Mouse (Mus musculus) liver, embryonic 13.5 days (tissue): ENCODE results near the gene Peli3. TPM values are rescaled to one million over a fixed set of nuclear protein-coding genes. Genes with fewer than 3 reads are reported as not detected.

Experiments used
- ATAC-seq: fragments of 200-750 bp; cut with Nextera tagmentation; 2 replicates; pipeline ENCODE4 v1.8.0; 2017; ENCODE audit warnings: low read depth, mild to moderate bottlenecking, moderate number of reproducible peaks, moderate library complexity
- DNase-seq: peaks from one replicate; pipeline ENCODE4 v3.0.0; 2022
- H3K27ac ChIP-seq: fragments of 300-500 bp; sonication (generic); 2 replicates; pipeline ENCODE4 v1.5.1; 2015; ENCODE audit warnings: moderate library complexity, mild to moderate bottlenecking, inconsistent platforms
- H3K27me3 ChIP-seq: fragments of 300-500 bp; sonication (generic); 2 replicates; pipeline ENCODE4 v1.6.1; 2015; ENCODE audit warnings: mild to moderate bottlenecking, inconsistent platforms
- H3K36me3 ChIP-seq: fragments of 300-500 bp; sonication (generic); 2 replicates; pipeline ENCODE4 v1.6.1; 2015; ENCODE audit warnings: mild to moderate bottlenecking, inconsistent platforms
- H3K4me1 ChIP-seq: fragments of 300-500 bp; sonication (generic); replicated peaks from 2 replicates; pipeline ENCODE4 v1.6.1; 2015; ENCODE audit warnings: inconsistent platforms
- H3K4me2 ChIP-seq: fragments of 300-500 bp; sonication (generic); 2 replicates; pipeline ENCODE4 v1.6.1; 2015; ENCODE audit warnings: inconsistent platforms, mild to moderate bottlenecking, moderate library complexity
- H3K4me3 ChIP-seq: fragments of 300-500 bp; sonication (generic); replicated peaks from 2 replicates; pipeline ENCODE4 v1.5.1; 2015; ENCODE audit warnings: mild to moderate bottlenecking, inconsistent platforms
- H3K9ac ChIP-seq: fragments of 300-500 bp; sonication (generic); 2 replicates; pipeline ENCODE4 v1.6.1; 2015; ENCODE audit warnings: mild to moderate bottlenecking, inconsistent platforms
- H3K9me3 ChIP-seq: fragments of 300-500 bp; sonication (generic); replicated peaks from 2 replicates; pipeline ENCODE4 v1.6.1; 2016; ENCODE audit warnings: inconsistent platforms
- WGBS: fragments of 180-500 bp; shearing (Covaris S2); methylation state at CpG from one replicate; pipeline ENCODE4 v1.1.7; 2015; ENCODE audit not compliant: insufficient replicate concordance; 5-methylcytosine and 5-hydroxymethylcytosine counted together
- polyA plus RNA-seq: library from polyadenylated mRNA; unstranded; fragments of >200 nt; fragmentation: Nextera tagmentation; extraction: Ambion mirVana; gene quantifications from 2 replicates; pipeline ENCODE4 v1.2.1, GENCODE M21; 2015

Gene Peli3
- polyA plus RNA-seq, 1 experiment from 2014 or later = 0.13 TPM

DNA sequence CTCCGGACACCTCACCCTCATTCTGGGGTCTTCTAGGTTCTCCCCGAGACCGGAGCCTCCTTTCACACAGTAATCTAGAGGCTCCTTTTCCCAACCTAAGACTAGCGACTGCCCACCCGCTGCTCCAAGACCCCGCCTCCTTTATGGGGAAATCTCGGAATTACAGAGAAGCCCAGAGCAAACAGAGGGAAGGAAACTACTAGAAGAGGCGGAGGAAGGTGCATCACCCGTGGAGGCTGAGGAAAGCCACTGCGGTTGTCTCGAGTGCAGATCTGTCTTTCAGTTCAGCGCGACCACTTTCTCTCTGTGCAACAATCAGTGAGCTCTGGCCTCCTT lies 294 bp upstream of the Peli3 start:
- Histone ChIP-seq H3K4me2 (peak overlapping the region; percentile 87), H3K4me3 (peak overlapping the region; percentile 62), H3K4me1 (peaks cover 16% of the 10 kb centered on the region), H3K36me3 (no peaks in the 10 kb centered on the region), H3K9ac (no peak overlapping the region), H3K27me3 (peaks cover 73% of the 10 kb centered on the region), H3K27ac (no peak overlapping the region), H3K9me3 (no peaks in the 10 kb centered on the region)
- 8% methylated on average over 13 of the region's 13 CpGs for WGBS
- ATAC-seq (no peak), DNase-seq (no peak)

DNA sequence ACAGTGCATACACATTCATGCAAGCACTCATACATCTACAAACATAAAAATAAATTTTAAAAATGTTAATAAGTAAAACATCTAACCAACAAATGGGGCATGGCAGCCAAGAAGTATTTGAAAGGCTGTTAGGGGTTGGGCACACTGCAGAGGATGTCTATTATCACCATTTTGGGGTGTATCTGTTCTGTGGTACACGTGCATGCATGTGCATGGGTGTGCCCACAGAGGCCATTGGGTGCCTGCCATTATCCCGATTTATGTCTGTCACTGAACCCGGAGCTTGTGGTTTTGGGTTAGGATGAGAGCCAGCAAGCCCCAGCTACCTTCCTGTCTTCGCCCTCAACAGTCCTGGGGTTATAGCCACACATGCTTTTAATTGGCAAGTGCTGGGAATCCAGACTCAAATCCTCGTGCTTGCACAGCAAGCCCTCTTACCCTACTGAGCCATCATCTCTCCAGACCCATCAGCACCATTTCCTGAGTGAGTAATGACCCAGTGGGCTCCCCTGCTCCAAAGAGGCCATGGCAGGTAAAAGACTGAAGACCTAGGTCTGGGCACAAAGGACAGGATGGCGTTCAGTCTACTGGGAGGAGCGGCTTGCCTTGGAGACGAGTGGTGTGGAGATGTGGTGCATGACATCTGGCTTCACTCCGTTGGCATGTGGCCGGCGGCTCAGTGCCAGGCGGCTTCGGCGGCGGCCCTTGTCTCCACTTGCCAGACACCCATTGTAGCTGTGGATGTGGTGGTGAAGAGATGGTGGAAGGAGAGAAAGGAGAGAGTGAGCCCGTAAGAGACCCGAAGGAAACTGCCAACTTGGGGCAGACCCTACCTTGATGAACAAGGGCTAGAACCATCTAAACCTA lies 5.2 kb downstream of the Peli3 start:
- H3K4me1 ChIP-seq = peaks cover 6% of the 10 kb centered on the region
- DNase-seq (no peak), ATAC-seq (no peak)
- H3K27ac ChIP-seq = no peak overlapping the region
- H3K27me3 ChIP-seq = peaks cover 39% of the 10 kb centered on the region
- no peak overlapping the region for H3K4me3 ChIP-seq
- 73% methylated on average over 17 of the region's 17 CpGs for WGBS
- no peaks in the 10 kb centered on the region for H3K36me3 ChIP-seq
- H3K9ac ChIP-seq = no peak overlapping the region
- no peak overlapping the region for H3K4me2 ChIP-seq
- H3K9me3 ChIP-seq = no peaks in the 10 kb centered on the region

DNA sequence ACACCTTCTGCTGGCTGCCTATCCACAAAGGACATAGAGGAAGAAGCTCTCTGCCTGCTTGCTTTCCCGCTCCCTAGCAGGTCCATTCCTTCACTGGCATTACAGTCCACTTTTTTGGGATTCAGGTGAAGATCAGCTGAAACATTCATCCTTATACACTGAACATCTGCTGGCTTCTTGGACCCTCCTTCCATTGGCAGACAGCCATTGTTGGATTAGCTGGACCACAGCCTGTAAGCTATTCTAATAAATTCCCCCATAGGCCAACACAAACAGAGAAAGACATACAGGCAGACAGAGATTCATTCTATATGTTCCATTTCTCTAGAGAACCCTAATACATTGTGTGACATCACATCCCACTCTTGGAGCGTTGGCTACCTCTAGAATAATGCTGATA lies 6.0 kb downstream of the Peli3 start:
- Histone ChIP-seq H3K36me3 (no peaks in the 10 kb centered on the region), H3K27me3 (peaks cover 36% of the 10 kb centered on the region), H3K9ac (no peak overlapping the region), H3K9me3 (no peaks in the 10 kb centered on the region), H3K27ac (no peak overlapping the region), H3K4me3 (no peak overlapping the region), H3K4me2 (no peak overlapping the region), H3K4me1 (no peaks in the 10 kb centered on the region)
- DNase-seq = no peak
- no peak for ATAC-seq
- 71% methylated on average over 2 of the region's 2 CpGs for WGBS

DNA sequence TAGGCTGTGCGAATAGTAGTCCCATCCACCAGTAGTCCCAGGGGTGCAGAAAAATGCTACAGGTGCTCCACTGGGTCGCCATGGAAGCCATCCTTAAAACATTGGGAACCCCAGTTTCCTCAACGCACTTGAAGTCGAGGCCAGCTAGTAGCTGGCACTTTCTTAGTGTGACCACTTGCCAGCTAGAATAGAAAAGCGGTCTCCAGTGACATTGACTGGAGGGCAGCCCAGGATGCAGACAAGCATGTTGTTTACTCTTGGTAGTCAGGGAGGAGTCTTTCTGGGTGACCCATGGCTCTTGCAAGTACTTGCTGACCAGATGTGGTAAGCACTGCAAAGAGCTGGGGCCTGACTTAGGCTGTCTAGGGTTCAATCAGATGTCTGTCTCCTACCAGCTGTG lies 14.1 kb downstream of the Peli3 start:
- DNase-seq (no peak), ATAC-seq (no peak)
- H3K4me2 ChIP-seq = peak overlapping the region; percentile 77
- H3K27ac ChIP-seq = peak overlapping the region; percentile 70; the same call in 1 of the 2 replicates
- 65% methylated on average over 5 of the region's 5 CpGs for WGBS
- H3K4me3 ChIP-seq = peak overlapping the region; percentile 73
- peaks cover 32% of the 10 kb centered on the region for H3K4me1 ChIP-seq
- H3K27me3 ChIP-seq = peaks cover 16% of the 10 kb centered on the region
- peak overlapping the region; percentile 70 for H3K9ac ChIP-seq
- peaks cover 21% of the 10 kb centered on the region for H3K36me3 ChIP-seq
- no peaks in the 10 kb centered on the region for H3K9me3 ChIP-seq

DNA sequence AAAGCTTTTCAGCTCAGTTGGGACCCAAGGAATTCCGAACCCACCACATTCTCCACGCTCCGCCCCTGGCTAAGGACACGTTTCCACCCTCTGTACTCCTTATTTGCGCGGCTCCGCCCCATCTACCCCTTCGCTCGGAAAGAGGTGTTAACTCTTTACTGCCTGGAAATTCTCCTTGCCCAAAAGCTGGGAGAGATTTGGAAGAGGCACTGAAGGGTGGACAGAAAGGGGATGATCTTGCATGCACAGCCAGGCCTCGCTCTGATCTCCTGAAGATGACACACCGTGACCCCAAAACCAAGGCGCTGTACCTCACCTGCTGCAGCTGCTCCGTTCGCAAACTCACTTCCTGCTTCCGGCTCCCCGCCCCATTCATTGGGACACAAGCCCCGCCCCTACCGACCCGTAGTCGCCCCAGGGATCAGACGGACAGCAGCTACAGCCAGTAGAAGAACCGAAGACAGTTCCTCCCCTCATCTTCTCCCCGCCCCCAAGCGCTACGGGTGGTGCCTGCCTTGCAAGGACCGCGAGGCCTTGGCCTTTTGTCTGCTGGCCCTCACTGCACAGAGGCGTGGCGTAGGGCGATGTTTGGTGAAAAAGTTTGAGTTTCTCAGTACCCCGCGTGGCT lies 14.9 kb downstream of the Peli3 start, which contains the start of gene Dpp3:
Dpp3 (minus strand) TSS at position 384 of the 628 bp plus-strand sequence.
- peak within 1 kb of the TSS; percentile 70 for H3K9ac ChIP-seq
- no peaks in the 10 kb centered on the region for H3K9me3 ChIP-seq
- DNase-seq (peak; percentile 99), ATAC-seq (peak; percentile 99)
- WGBS = under 1% methylated on average over 32 of the region's 32 CpGs
- peak within 1 kb of the TSS; percentile 73 for H3K4me3 ChIP-seq
- H3K4me2 ChIP-seq = peak within 1 kb of the TSS; percentile 77
- peaks cover 32% of the 10 kb centered on the region for H3K4me1 ChIP-seq
- peaks cover 29% of the 10 kb centered on the region for H3K36me3 ChIP-seq
- H3K27me3 ChIP-seq = 0 out of 2 replicates have a peak, but pooled peaks cover 11% of the 10 kb centered on the region
- H3K27ac ChIP-seq = peak within 1 kb of the TSS; percentile 70

DNA sequence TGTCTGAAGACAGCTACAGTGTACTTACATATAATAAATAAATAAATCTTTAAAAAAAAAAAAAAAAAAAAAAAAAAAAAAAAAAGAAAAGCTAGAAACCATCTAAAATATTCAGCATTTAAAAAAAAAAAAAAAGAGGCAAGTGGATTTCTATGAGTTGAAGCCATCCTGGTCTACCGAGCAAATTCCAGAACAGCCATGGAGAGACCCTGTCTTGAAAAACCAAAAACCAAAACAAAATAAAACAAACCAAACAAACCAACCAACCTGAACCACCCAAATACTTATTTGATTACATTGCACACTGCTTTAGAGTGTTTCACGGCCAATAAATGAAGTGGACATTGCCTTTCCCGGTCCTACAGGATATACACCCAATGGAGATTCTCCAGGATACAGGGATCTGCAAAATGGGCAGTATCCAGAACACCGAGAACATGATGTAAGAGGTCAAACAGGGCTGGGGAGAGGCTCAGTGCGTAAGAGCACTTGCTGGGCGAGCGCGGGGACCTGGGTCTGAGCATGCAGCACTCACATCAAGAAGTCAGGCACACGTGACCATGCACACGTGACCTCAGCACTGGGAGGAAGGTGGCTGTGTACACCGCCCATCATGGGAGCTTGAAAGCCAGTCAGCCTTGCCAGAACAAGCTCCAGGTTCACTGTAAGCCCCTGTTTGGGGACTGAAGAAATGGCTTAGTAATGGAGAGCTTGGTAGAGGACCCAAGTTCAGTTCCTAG lies 17.6 kb downstream of the Peli3 start:
- H3K4me1 ChIP-seq = peaks cover 32% of the 10 kb centered on the region
- no peak overlapping the region for H3K4me2 ChIP-seq
- no peaks in the 10 kb centered on the region for H3K27me3 ChIP-seq
- 91% methylated on average over 11 of the region's 11 CpGs for WGBS
- H3K4me3 ChIP-seq = no peak overlapping the region
- peaks cover 56% of the 10 kb centered on the region for H3K36me3 ChIP-seq
- no peak overlapping the region for H3K9ac ChIP-seq
- H3K27ac ChIP-seq = no peak overlapping the region
- H3K9me3 ChIP-seq = no peaks in the 10 kb centered on the region
- DNase-seq = no peak
- ATAC-seq = no peak

DNA sequence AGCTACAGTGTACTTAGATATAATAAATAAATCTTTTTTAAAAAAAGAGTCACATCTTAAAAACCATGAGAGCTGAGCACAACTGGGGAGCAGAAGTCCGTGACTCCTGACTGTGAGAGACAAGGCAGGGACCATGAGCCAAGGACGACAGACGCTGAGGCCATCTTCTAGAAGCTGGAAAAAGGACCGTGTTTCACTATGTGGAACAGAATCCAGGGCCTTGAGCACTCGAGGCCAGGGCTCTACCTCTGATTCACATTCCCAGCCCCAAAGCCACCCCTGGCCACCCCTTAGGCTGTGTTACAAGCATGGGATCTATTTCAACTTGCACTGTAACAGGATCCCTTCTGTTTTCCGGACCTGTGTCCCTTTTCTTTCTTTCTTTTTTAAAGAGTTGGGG lies 23.3 kb downstream of the Peli3 start:
- DNase-seq = no peak

DNA sequence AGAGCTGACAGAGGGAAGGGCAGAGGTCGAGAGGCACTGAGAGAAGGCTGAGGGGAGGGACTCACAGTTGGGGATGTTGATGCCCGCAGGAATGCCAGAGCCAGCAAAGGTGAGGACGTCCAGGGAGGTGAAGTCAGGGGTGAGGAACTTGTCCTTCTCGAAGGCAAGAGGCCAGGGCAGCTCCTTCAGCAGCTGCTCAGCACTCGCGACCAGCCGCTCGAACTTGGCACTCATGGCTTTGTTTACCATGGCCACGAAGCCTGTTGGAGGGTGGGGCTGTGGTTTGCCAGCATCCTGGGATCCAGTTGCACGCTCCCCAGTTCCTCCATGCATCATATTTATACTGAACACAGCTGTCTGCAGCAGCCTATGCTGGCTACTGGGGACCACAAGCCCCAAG lies 26.1 kb downstream of the Peli3 start:
- Histone ChIP-seq H3K9ac (no peak overlapping the region), H3K4me2 (no peak overlapping the region), H3K27ac (no peak overlapping the region), H3K36me3 (peaks cover 91% of the 10 kb centered on the region), H3K9me3 (no peaks in the 10 kb centered on the region), H3K27me3 (no peaks in the 10 kb centered on the region), H3K4me3 (no peak overlapping the region), H3K4me1 (peaks cover 7% of the 10 kb centered on the region)
- ATAC-seq (no peak), DNase-seq (no peak)
- 84% methylated on average over 10 of the region's 10 CpGs for WGBS

More for the DNA sequence above, 23.3 kb downstream of the Peli3 start:
- H3K36me3 ChIP-seq = peaks cover 95% of the 10 kb centered on the region
- H3K4me3 ChIP-seq = no peak overlapping the region
- H3K4me1 ChIP-seq = no peaks in the 10 kb centered on the region
- H3K27ac ChIP-seq = no peak overlapping the region
- no peaks in the 10 kb centered on the region for H3K9me3 ChIP-seq
- no peaks in the 10 kb centered on the region for H3K27me3 ChIP-seq
- no peak overlapping the region for H3K9ac ChIP-seq
- no peak overlapping the region for H3K4me2 ChIP-seq
- no peak for ATAC-seq
- 75% methylated on average over 6 of the region's 6 CpGs for WGBS

DNA sequence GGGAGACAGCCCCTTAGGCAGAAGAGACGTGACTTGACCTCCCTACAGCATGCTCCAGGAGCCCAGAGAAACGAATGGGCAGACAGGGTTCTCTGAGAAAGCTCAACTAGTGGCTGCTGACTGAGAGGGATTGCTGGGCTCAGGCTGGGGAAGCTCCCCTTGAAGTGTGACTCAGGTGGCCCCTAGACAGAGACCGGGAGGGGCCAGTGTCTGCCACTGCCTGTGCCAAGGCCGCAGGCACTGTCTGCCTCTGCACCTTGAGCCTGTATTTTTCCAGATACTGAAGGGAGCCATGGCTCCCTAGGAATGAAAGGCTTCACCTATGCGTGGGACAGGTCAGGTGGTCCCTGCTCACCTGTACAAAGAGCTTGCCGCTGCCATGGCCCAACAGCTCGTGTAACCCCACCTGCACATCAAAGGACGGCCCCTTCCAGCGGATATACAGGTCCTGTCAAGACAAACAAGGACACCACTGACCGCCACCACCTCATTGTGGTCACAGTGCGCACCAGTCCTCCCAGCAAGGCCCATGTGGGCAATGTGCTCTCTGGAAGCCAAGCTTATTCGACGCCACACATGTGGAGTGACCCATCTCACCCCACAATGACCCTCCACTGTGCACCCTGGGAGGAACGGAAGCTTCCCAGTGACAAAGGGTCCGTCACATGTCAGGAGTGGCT lies 26.9 kb downstream of the Peli3 start:
- peaks cover 91% of the 10 kb centered on the region for H3K36me3 ChIP-seq
- DNase-seq (no peak), ATAC-seq (no peak)
- H3K9me3 ChIP-seq = no peaks in the 10 kb centered on the region
- H3K4me3 ChIP-seq = no peak overlapping the region
- no peaks in the 10 kb centered on the region for H3K27me3 ChIP-seq
- H3K4me2 ChIP-seq = no peak overlapping the region
- peaks cover 7% of the 10 kb centered on the region for H3K4me1 ChIP-seq
- WGBS = 86% methylated on average over 15 of the region's 15 CpGs
- no peak overlapping the region for H3K9ac ChIP-seq
- no peak overlapping the region for H3K27ac ChIP-seq

DNA sequence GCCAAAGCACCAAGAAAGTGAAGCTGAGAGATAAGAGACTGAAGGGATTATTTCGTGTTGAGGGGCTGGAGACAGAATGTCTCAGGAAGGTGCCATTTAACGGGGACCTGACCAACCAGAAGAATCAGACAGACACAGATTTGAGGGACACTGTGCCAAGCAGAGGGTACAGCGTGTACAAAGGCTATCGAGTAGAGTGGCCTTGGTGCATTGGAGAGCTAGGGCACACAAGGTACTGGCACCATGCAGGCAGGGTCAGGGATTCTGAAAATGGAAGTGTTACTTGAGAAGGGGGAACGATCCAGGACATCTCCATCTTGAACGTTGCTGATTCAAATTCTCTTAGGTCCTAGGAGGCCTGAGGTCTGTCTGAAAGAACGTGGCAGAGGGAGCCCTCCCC lies 33.6 kb downstream of the Peli3 start:
- no peaks in the 10 kb centered on the region for H3K9me3 ChIP-seq
- 78% methylated on average over 7 of the region's 7 CpGs for WGBS
- DNase-seq = no peak
- H3K27ac ChIP-seq = no peak overlapping the region
- H3K9ac ChIP-seq = no peak overlapping the region
- ATAC-seq = no peak
- peaks cover 12% of the 10 kb centered on the region for H3K4me1 ChIP-seq
- H3K4me3 ChIP-seq = no peak overlapping the region
- H3K27me3 ChIP-seq = no peaks in the 10 kb centered on the region
- H3K4me2 ChIP-seq = no peak overlapping the region
- H3K36me3 ChIP-seq = peaks cover 57% of the 10 kb centered on the region

DNA sequence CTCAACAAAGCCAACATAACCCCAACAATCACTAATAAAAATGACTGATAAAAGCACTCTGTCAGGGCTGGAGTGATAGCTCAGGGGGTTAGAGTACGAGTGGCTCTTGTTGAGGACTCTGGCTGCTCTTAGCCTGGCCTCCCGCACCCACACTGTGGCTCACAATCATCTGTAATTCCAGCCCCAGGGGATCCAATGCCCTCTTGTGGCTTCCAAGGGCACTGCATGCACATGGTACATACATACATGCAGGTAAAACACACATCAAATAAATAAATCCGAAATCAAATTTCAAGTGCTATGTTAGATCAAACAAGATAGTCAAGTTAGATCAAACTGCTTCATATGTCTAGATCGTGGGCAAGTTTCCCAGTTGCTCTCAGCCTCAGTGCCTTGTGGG lies 34.8 kb downstream of the Peli3 start:
- no peak for ATAC-seq
- H3K36me3 ChIP-seq = peaks cover 45% of the 10 kb centered on the region
- no peak overlapping the region for H3K4me3 ChIP-seq
- 75% methylated on average over 4 of the region's 4 CpGs for WGBS
- H3K27me3 ChIP-seq = no peaks in the 10 kb centered on the region
- H3K4me1 ChIP-seq = peaks cover 9% of the 10 kb centered on the region
- no peaks in the 10 kb centered on the region for H3K9me3 ChIP-seq
- H3K9ac ChIP-seq = no peak overlapping the region
- peak; percentile 35 for DNase-seq
- no peak overlapping the region for H3K4me2 ChIP-seq
- no peak overlapping the region for H3K27ac ChIP-seq
